Mouse (Mus musculus): ENCODE results near the gene Rpp30. TPM values are rescaled to one million over a fixed set of nuclear protein-coding genes. Genes with fewer than 3 reads are reported as not detected.

Gene Rpp30
- polyA plus RNA-seq, 1 experiment from 2014 or later, result 106 TPM

- Histone ChIP-seq H3K4me3 (no peak overlapping the region), H3K4me1 (peaks cover 8% of the 10 kb centered on the region), H3K36me3 (replicated peaks) (peaks cover 6% of the 10 kb centered on the region), H3K27ac (replicated peaks) (no peak overlapping the region), H3K9me3 (no peaks in the 10 kb centered on the region), H3K27me3 (replicated peaks; ENCODE audit: low read depth, poor library complexity, severe bottlenecking) (peaks cover 13% of the 10 kb centered on the region; the same call in 1 of the 2 replicates)
- 85% methylated on average over 26 of the region's 26 CpGs for WGBS
- DNase-seq (ENCODE audit: low spot score), result no peak
These were observed 25.9 kb downstream of the Rpp30 start for GRCm38 (mm10) chr19:36109318-36109944.

GRCm38 (mm10) chr19:36110465-36110864 lies 26.9 kb downstream of the Rpp30 start:
- H3K27ac ChIP-seq (replicated peaks), result no peak overlapping the region
- no peak for DNase-seq (ENCODE audit: low spot score)
- 52% methylated on average over 7 of the region's 7 CpGs for WGBS
- H3K27me3 ChIP-seq (replicated peaks; ENCODE audit: low read depth, poor library complexity, severe bottlenecking), result peaks cover 13% of the 10 kb centered on the region; the same call in 1 of the 2 replicates
- peaks cover 6% of the 10 kb centered on the region for H3K36me3 ChIP-seq (replicated peaks)
- H3K4me1 ChIP-seq, result peaks cover 8% of the 10 kb centered on the region
- no peaks in the 10 kb centered on the region for H3K9me3 ChIP-seq
- H3K4me3 ChIP-seq, result no peak overlapping the region

- DNase-seq (ENCODE audit: low spot score), result peak; percentile 59
- Histone ChIP-seq H3K4me1 (peaks cover 8% of the 10 kb centered on the region), H3K9me3 (no peaks in the 10 kb centered on the region), H3K36me3 (replicated peaks) (no peaks in the 10 kb centered on the region), H3K27ac (replicated peaks) (no peak overlapping the region), H3K27me3 (replicated peaks; ENCODE audit: low read depth, poor library complexity, severe bottlenecking) (peaks cover 13% of the 10 kb centered on the region; the same call in 1 of the 2 replicates), H3K4me3 (no peak overlapping the region)
- 37% methylated on average over 7 of the region's 7 CpGs for WGBS
These were observed 27.8 kb downstream of the Rpp30 start for GRCm38 (mm10) chr19:36111054-36111895.

GRCm38 (mm10) chr19:36112007-36112406 lies 28.5 kb downstream of the Rpp30 start:
- Histone ChIP-seq H3K27ac (replicated peaks) (no peak overlapping the region), H3K4me3 (no peak overlapping the region), H3K4me1 (peaks cover 8% of the 10 kb centered on the region), H3K27me3 (replicated peaks; ENCODE audit: low read depth, poor library complexity, severe bottlenecking) (peaks cover 13% of the 10 kb centered on the region; the same call in 1 of the 2 replicates), H3K36me3 (replicated peaks) (no peaks in the 10 kb centered on the region), H3K9me3 (no peaks in the 10 kb centered on the region)
- DNase-seq (ENCODE audit: low spot score), result no peak
- WGBS, result 56% methylated on average over 17 of the region's 17 CpGs

- H3K9me3 ChIP-seq, result no peaks in the 10 kb centered on the region
- H3K4me1 ChIP-seq, result peaks cover under 1% of the 10 kb centered on the region; the same call in 1 of the 2 replicates
- 86% methylated on average over 4 of the region's 4 CpGs for WGBS
- DNase-seq (ENCODE audit: low spot score), result no peak
- no peaks in the 10 kb centered on the region for H3K36me3 ChIP-seq (replicated peaks)
- H3K4me3 ChIP-seq, result no peak overlapping the region
- no peak overlapping the region for H3K27ac ChIP-seq (replicated peaks)
- H3K27me3 ChIP-seq (replicated peaks; ENCODE audit: low read depth, poor library complexity, severe bottlenecking), result 0 out of 2 replicates have a peak, but pooled peaks cover 4% of the 10 kb centered on the region
These were observed 32.7 kb downstream of the Rpp30 start for GRCm38 (mm10) chr19:36116185-36116584.

GRCm38 (mm10) chr19:36119219-36119618 lies 35.7 kb downstream of the Rpp30 start:
- H3K4me1 ChIP-seq, result no peaks in the 10 kb centered on the region
- H3K27me3 ChIP-seq (replicated peaks; ENCODE audit: low read depth, poor library complexity, severe bottlenecking), result no peaks in the 10 kb centered on the region
- no peak overlapping the region for H3K27ac ChIP-seq (replicated peaks)
- 88% methylated on average over 8 of the region's 8 CpGs for WGBS
- no peak overlapping the region for H3K4me3 ChIP-seq
- H3K36me3 ChIP-seq (replicated peaks), result no peaks in the 10 kb centered on the region
- 0 out of 2 replicates have a peak, but pooled peaks cover 8% of the 10 kb centered on the region for H3K9me3 ChIP-seq
- no peak for DNase-seq (ENCODE audit: low spot score)

- H3K4me1 ChIP-seq, result no peaks in the 10 kb centered on the region
- 83% methylated on average over 14 of the region's 14 CpGs for WGBS
- H3K27ac ChIP-seq (replicated peaks), result no peak within 1 kb of the TSS
- H3K36me3 ChIP-seq (replicated peaks), result no peaks in the 10 kb centered on the region
- H3K9me3 ChIP-seq, result 0 out of 2 replicates have a peak, but pooled peaks cover 8% of the 10 kb centered on the region
- DNase-seq (ENCODE audit: low spot score), result no peak
- no peaks in the 10 kb centered on the region for H3K27me3 ChIP-seq (replicated peaks; ENCODE audit: low read depth, poor library complexity, severe bottlenecking)
- H3K4me3 ChIP-seq, result no peak within 1 kb of the TSS
These were observed 36.4 kb downstream of the Rpp30 start, which contains the start of gene Ankrd1 for GRCm38 (mm10) chr19:36119783-36120471. Gene Ankrd1, minus strand, starts transcription at chr19:36120099.

GRCm38 (mm10) chr19:36124203-36124602 lies 40.7 kb downstream of the Rpp30 start:
- DNase-seq (ENCODE audit: low spot score), result no peak
- 86% methylated on average over 1 of the region's 1 CpGs for WGBS

GRCm38 (mm10) chr19:36128440-36128839 lies 44.9 kb downstream of the Rpp30 start:
- 90% methylated on average over 3 of the region's 3 CpGs for whole genome bisulfite sequencing
- Histone ChIP-seq H3K4me3 (no peak overlapping the region), H3K27ac (replicated peaks) (no peak overlapping the region), H3K27me3 (replicated peaks; ENCODE audit: low read depth, poor library complexity, severe bottlenecking) (no peaks in the 10 kb centered on the region), H3K4me1 (0 out of 2 replicates have a peak, but pooled peaks cover 9% of the 10 kb centered on the region), H3K9me3 (0 out of 2 replicates have a peak, but pooled peaks cover 4% of the 10 kb centered on the region), H3K36me3 (replicated peaks) (no peaks in the 10 kb centered on the region)
- no peak for DNase-seq (ENCODE audit: low spot score)

More at GRCm38 (mm10) chr19:36124203-36124602, 40.7 kb downstream of the Rpp30 start:
- H3K4me3 ChIP-seq, result no peak overlapping the region
- H3K27me3 ChIP-seq (replicated peaks; ENCODE audit: low read depth, poor library complexity, severe bottlenecking), result no peaks in the 10 kb centered on the region
- 0 out of 2 replicates have a peak, but pooled peaks cover 8% of the 10 kb centered on the region for H3K9me3 ChIP-seq
- 0 out of 2 replicates have a peak, but pooled peaks cover 4% of the 10 kb centered on the region for H3K4me1 ChIP-seq
- H3K27ac ChIP-seq (replicated peaks), result no peak overlapping the region
- H3K36me3 ChIP-seq (replicated peaks), result no peaks in the 10 kb centered on the region

- H3K27ac ChIP-seq (replicated peaks), result no peak overlapping the region
- H3K4me3 ChIP-seq, result no peak overlapping the region
- 0 out of 2 replicates have a peak, but pooled peaks cover 9% of the 10 kb centered on the region for H3K4me1 ChIP-seq
- H3K9me3 ChIP-seq, result no peaks in the 10 kb centered on the region
- H3K36me3 ChIP-seq (replicated peaks), result no peaks in the 10 kb centered on the region
- H3K27me3 ChIP-seq (replicated peaks; ENCODE audit: low read depth, poor library complexity, severe bottlenecking), result no peaks in the 10 kb centered on the region
- 52% methylated on average over 9 of the region's 9 CpGs for WGBS
- no peak for DNase-seq (ENCODE audit: low spot score)
These were observed 45.7 kb downstream of the Rpp30 start for GRCm38 (mm10) chr19:36129213-36129612.

- no peak for DNase-seq (ENCODE audit: low spot score)
These were observed 46.1 kb downstream of the Rpp30 start for GRCm38 (mm10) chr19:36129643-36130042.

GRCm38 (mm10) chr19:36130181-36130580 lies 46.7 kb downstream of the Rpp30 start:
- no peak for DNase-seq (ENCODE audit: low spot score)
- H3K27me3 ChIP-seq (replicated peaks; ENCODE audit: low read depth, poor library complexity, severe bottlenecking), result no peaks in the 10 kb centered on the region
- no peaks in the 10 kb centered on the region for H3K36me3 ChIP-seq (replicated peaks)
- 0 out of 2 replicates have a peak, but pooled peaks cover 9% of the 10 kb centered on the region for H3K4me1 ChIP-seq
- WGBS, result 43% methylated on average over 2 of the region's 2 CpGs
- H3K27ac ChIP-seq (replicated peaks), result no peak overlapping the region
- no peak overlapping the region for H3K4me3 ChIP-seq
- H3K9me3 ChIP-seq, result no peaks in the 10 kb centered on the region

More at GRCm38 (mm10) chr19:36129643-36130042, 46.1 kb downstream of the Rpp30 start:
- H3K27ac ChIP-seq (replicated peaks), result no peak overlapping the region
- H3K27me3 ChIP-seq (replicated peaks; ENCODE audit: low read depth, poor library complexity, severe bottlenecking), result no peaks in the 10 kb centered on the region
- no peaks in the 10 kb centered on the region for H3K36me3 ChIP-seq (replicated peaks)
- 45% methylated on average over 12 of the region's 12 CpGs for WGBS
- H3K4me1 ChIP-seq, result 0 out of 2 replicates have a peak, but pooled peaks cover 9% of the 10 kb centered on the region
- no peak overlapping the region for H3K4me3 ChIP-seq
- no peaks in the 10 kb centered on the region for H3K9me3 ChIP-seq

Measured in embryonic facial prominence, embryonic 10.5 days (tissue).